Mouse (Mus musculus): ENCODE data around the gene Lyg2. TPM values are rescaled to one million over a fixed set of nuclear protein-coding genes. Genes with fewer than 3 reads are reported as not detected.
A peak's percentile ranks its signal among the peaks of the same experiment; 100 is the strongest.

Lyg2 gene
- not detected in 2 replicates for polyA plus RNA-seq (2014; fragmentation: Nextera tagmentation; extraction: Ambion mirVana)

DNA sequence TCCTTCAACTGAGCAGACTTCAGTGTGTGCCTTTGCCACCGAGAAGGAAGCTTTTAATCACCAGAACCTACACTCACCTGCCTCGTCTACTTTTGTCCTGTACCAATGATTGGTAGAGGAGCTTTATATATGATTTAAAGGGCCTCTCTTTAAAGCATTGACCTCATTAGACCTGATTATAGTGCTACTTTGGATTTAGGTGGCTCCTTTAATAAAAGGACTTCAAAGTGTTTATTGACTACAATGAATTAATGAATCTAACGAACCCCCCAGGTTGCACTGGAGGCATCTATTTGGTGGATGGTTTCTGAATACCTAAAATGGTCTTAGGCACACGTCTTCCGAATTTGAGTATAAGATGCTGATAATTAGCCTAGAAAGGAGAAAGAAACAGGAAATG is at the start of gene Lyg2:
Gene Lyg2 (minus strand): TSS at position 101 of the 400 bp plus-strand sequence.
- no peak within 1 kb of the TSS for H3K9ac ChIP-seq
- no peaks in the 10 kb centered on the region for H3K36me3 ChIP-seq (ENCODE audit: insufficient read depth)
- ATAC-seq (ENCODE audit: insufficient read depth): no peak
- no peak within 1 kb of the TSS for H3K4me3 ChIP-seq (ENCODE audit: low read depth, low read length)
- no peak within 1 kb of the TSS for H3K27ac ChIP-seq (ENCODE audit: low read depth)
- no peak for DNase-seq
- 75% methylated on average over 5 of the region's 5 CpGs for WGBS
- H3K4me2 ChIP-seq: no peak within 1 kb of the TSS
- no peaks in the 10 kb centered on the region for H3K4me1 ChIP-seq (ENCODE audit: insufficient read depth)
- H3K27me3 ChIP-seq (ENCODE audit: insufficient read depth, low read length): no peaks in the 10 kb centered on the region
- H3K9me3 ChIP-seq (ENCODE audit: low read depth, low read length): no peaks in the 10 kb centered on the region
- TF ChIP-seq CTCF (IDR thresholded peaks at IDR 0.05; ENCODE audit: low read depth): no peak

DNA sequence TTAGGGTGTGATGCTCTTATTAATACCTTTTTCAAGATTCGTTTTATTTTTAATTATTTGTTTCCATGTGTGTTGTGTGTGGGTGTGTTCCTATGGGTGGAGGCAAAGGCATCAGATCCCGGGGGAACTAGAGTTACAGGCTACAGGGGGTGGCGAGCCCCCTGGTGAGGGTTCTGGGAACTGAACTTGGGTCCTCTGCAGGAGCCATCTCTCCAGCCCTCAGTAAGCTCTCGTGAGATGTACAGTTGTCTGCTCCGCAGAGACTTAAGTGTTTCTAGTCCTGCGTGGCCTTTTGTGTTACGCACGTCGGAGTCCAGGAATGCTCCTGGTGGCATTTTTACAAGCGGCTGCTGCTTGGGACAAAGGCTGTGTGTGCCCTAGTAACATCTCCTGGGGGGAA is 49.3 kb upstream of the Lyg2 start:
- Histone ChIP-seq H3K36me3 (ENCODE audit: insufficient read depth) (no peaks in the 10 kb centered on the region), H3K27me3 (ENCODE audit: insufficient read depth, low read length) (no peaks in the 10 kb centered on the region), H3K9me3 (ENCODE audit: low read depth, low read length) (no peaks in the 10 kb centered on the region), H3K27ac (ENCODE audit: low read depth) (no peak overlapping the region), H3K4me2 (no peak overlapping the region), H3K9ac (no peak overlapping the region), H3K4me1 (ENCODE audit: insufficient read depth) (no peaks in the 10 kb centered on the region), H3K4me3 (ENCODE audit: low read depth, low read length) (no peak overlapping the region)
- ATAC-seq (ENCODE audit: insufficient read depth) (0 out of 2 replicates have a peak, but pooled peaks have one; percentile 41), DNase-seq (peak; percentile 25)
- peak; percentile 37 for TF ChIP-seq CTCF (IDR thresholded peaks at IDR 0.05; ENCODE audit: low read depth)
- 58% methylated on average over 10 of the region's 10 CpGs for WGBS

DNA sequence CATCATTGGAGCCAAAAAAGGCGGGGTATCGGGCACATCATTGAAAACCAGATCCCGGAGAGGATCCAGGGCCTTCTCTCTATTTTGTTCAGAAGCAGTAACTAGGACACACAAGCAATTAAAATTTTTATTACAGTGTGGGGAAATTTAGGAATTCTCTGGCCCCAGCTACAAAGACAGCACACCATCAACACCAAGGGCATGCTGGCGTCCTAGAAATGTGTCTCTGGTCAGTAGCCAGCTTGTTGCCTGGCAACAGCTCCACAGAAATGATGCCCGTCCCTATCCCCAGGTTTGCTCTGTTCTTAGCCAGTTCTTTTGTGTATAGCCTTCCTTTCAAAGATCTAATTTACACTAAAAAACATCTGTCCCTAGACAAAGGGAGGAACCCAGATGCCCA is 43.2 kb upstream of the Lyg2 start:
- H3K4me2 ChIP-seq: no peak overlapping the region
- H3K27me3 ChIP-seq (ENCODE audit: insufficient read depth, low read length): no peaks in the 10 kb centered on the region
- peak; percentile 35 for DNase-seq
- TF ChIP-seq CTCF (IDR thresholded peaks at IDR 0.05; ENCODE audit: low read depth): no peak
- no peak overlapping the region for H3K4me3 ChIP-seq (ENCODE audit: low read depth, low read length)
- no peak overlapping the region for H3K9ac ChIP-seq
- H3K27ac ChIP-seq (ENCODE audit: low read depth): no peak overlapping the region
- H3K4me1 ChIP-seq (ENCODE audit: insufficient read depth): peaks cover 8% of the 10 kb centered on the region
- no peak; the same call in 1 of the 2 replicates for ATAC-seq (ENCODE audit: insufficient read depth)
- no peaks in the 10 kb centered on the region for H3K9me3 ChIP-seq (ENCODE audit: low read depth, low read length)
- WGBS: 71% methylated on average over 5 of the region's 5 CpGs
- H3K36me3 ChIP-seq (ENCODE audit: insufficient read depth): no peaks in the 10 kb centered on the region

DNA sequence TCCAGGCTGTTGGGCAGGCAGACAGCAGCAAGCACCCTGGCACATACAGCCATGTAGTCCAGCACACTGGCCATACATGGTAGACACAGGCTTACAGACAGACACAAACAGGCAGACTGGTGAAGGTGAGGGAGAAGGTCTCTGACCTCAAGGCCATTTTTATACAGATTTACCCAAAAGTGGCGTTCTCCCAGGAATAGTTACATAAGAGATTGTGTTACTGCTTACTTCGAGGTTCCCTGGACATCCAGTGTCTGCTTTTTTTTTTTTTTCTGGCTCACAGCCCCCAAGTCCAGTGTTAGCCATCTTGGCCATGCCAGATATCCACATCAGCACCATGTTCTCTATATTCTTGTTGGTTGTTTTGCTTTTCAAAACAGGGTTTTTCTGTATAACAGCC is 42.2 kb upstream of the Lyg2 start:
- WGBS: 67% methylated on average over 2 of the region's 2 CpGs
- no peak overlapping the region for H3K9ac ChIP-seq

DNA sequence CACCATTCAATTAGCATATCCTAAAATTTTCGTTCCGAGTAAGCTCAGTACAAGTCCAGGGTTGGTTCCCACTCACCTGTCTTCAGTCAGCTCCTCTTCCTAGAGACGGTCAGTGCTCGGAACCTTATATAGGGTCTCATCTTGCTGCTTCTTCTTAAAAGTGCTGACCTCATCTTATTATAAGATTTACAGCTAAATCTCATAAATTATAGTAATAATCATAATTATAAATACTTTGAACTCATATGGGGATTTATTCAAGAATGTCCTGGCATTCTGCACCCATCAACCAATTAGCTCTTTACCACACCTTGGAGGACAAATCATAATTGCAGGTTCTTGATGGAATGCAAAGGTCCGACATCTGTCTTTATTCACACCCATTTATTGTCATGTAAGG is 41.4 kb upstream of the Lyg2 start, which contains the start of gene Lyg1:
Gene Lyg1 (minus strand): TSS at position 101 of the 400 bp plus-strand sequence.
- Histone ChIP-seq H3K36me3 (ENCODE audit: insufficient read depth) (no peaks in the 10 kb centered on the region), H3K9me3 (ENCODE audit: low read depth, low read length) (no peaks in the 10 kb centered on the region), H3K9ac (no peak within 1 kb of the TSS), H3K4me1 (ENCODE audit: insufficient read depth) (peaks cover 8% of the 10 kb centered on the region), H3K27ac (ENCODE audit: low read depth) (peak within 1 kb of the TSS; percentile 72), H3K4me3 (ENCODE audit: low read depth, low read length) (no peak within 1 kb of the TSS), H3K27me3 (ENCODE audit: insufficient read depth, low read length) (no peaks in the 10 kb centered on the region), H3K4me2 (peak within 1 kb of the TSS; percentile 29; the same call in 1 of the 2 replicates)
- TF ChIP-seq CTCF (IDR thresholded peaks at IDR 0.05; ENCODE audit: low read depth): no peak
- DNase-seq (no peak), ATAC-seq (ENCODE audit: insufficient read depth) (no peak)
- WGBS: 85% methylated on average over 5 of the region's 5 CpGs

More for the DNA sequence above, 42.2 kb upstream of the Lyg2 start:
- Histone ChIP-seq H3K9me3 (ENCODE audit: low read depth, low read length) (no peaks in the 10 kb centered on the region), H3K27me3 (ENCODE audit: insufficient read depth, low read length) (no peaks in the 10 kb centered on the region), H3K4me1 (ENCODE audit: insufficient read depth) (peaks cover 8% of the 10 kb centered on the region), H3K27ac (ENCODE audit: low read depth) (no peak overlapping the region), H3K4me2 (no peak overlapping the region), H3K4me3 (ENCODE audit: low read depth, low read length) (no peak overlapping the region), H3K36me3 (ENCODE audit: insufficient read depth) (no peaks in the 10 kb centered on the region)
- no peak for ATAC-seq (ENCODE audit: insufficient read depth)
- no peak for TF ChIP-seq CTCF (IDR thresholded peaks at IDR 0.05; ENCODE audit: low read depth)
- no peak for DNase-seq

DNA sequence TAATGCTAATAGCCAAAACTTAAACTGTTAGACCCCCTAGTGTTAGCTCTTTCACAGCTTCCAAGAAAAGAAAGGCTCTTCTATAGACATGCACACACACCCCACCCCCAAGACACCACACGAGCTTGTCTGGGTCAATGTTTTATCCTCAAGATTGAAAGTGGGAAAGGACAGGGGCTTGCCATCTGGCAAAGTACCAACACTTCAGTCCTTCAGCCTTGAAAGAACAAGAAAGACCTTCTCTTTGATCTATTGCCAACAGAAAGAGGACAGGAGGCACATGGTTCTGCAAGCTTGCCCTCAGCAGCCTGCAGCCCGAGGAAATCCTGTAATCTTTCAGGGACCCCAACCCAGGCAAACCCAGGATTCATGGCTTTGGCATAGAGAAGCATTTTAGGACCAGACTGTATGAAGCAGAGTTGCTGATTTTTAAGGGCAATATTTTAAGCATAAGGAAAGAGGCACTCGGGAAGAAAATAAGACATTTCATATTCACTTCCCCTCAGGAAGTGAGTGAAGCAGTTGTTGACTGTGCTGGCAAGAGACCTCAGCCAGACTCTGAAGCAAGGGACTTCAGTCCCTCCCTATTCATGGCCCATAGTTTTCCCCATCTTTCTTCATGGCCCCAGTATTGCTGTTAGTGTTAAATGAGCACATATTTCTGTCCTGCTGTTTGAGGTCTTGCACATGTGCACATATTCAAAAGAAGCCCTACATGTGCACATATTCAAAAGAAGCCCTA is 40.6 kb upstream of the Lyg2 start:
- peak; percentile 92 for DNase-seq
- Histone ChIP-seq H3K4me3 (ENCODE audit: low read depth, low read length) (no peak overlapping the region), H3K9me3 (ENCODE audit: low read depth, low read length) (no peaks in the 10 kb centered on the region), H3K4me1 (ENCODE audit: insufficient read depth) (peaks cover 8% of the 10 kb centered on the region), H3K27ac (ENCODE audit: low read depth) (peak overlapping the region; percentile 72), H3K27me3 (ENCODE audit: insufficient read depth, low read length) (no peaks in the 10 kb centered on the region), H3K4me2 (peak overlapping the region; percentile 29; the same call in 1 of the 2 replicates), H3K9ac (no peak overlapping the region), H3K36me3 (ENCODE audit: insufficient read depth) (no peaks in the 10 kb centered on the region)
- peak; percentile 19; the same call in 1 of the 2 replicates for TF ChIP-seq CTCF (IDR thresholded peaks at IDR 0.05; ENCODE audit: low read depth)
- WGBS: 10% methylated on average over 3 of the region's 3 CpGs
- peak; percentile 93 for ATAC-seq (ENCODE audit: insufficient read depth)

DNA sequence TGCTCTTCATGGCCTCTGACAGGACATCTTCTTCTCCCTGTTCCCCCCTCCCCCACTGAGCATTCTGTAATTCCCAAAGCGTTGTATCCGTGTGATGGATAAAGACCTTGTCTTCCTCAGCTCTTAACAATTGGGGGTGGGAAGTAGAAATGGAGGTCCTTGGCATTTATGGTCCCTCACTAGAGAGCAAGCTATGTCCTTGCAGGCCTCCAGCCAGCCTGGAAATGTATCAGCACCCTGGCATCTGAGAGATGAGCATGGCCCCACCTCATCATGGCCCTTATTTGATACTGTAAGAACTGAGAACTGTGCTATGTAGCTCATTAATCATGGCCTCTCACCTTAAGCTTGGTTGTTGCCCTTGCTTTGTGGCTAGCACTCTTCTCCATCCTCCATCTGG is 39.0 kb upstream of the Lyg2 start:
- no peak for TF ChIP-seq CTCF (IDR thresholded peaks at IDR 0.05; ENCODE audit: low read depth)
- WGBS: 85% methylated on average over 2 of the region's 2 CpGs
- H3K27me3 ChIP-seq (ENCODE audit: insufficient read depth, low read length): no peaks in the 10 kb centered on the region

More for the DNA sequence above, 39.0 kb upstream of the Lyg2 start:
- Histone ChIP-seq H3K4me1 (ENCODE audit: insufficient read depth) (peaks cover 8% of the 10 kb centered on the region), H3K27ac (ENCODE audit: low read depth) (no peak overlapping the region), H3K9ac (no peak overlapping the region), H3K4me2 (no peak overlapping the region), H3K9me3 (ENCODE audit: low read depth, low read length) (no peaks in the 10 kb centered on the region), H3K36me3 (ENCODE audit: insufficient read depth) (no peaks in the 10 kb centered on the region), H3K4me3 (ENCODE audit: low read depth, low read length) (no peak overlapping the region)
- no peak for DNase-seq
- no peak for ATAC-seq (ENCODE audit: insufficient read depth)
